Mouse (Mus musculus): ENCODE results near the gene Eef2k. TPM values are rescaled to one million over a fixed set of nuclear protein-coding genes. Genes with fewer than 3 reads are reported as not detected.

Eef2k gene
- polyA plus RNA-seq, 1 experiment from 2014 or later, result 12.4 TPM

GRCm38 (mm10) chr7:120916262-120916875 lies 73.7 kb downstream of the Eef2k start:
- WGBS, result 44% methylated on average over 11 of the region's 11 CpGs
- peaks cover 0 to 11% of the 10 kb centered on the region in 2 experiments; a peak in 1 of 4 replicates for H3K4me1 ChIP-seq (ENCODE audit: control insufficient read depth in 2 of 2, insufficient read depth in 2 of 2, low read length in 2 of 2)
- ATAC-seq (ENCODE audit: insufficient number of reproducible peaks, insufficient read depth, low FRiP score, low read depth), result no peak
- no peaks in the 10 kb centered on the region for H3K36me3 ChIP-seq (ENCODE audit: control insufficient read depth, insufficient read depth, low read length)
- peak overlapping the region in 1 of 2 experiments; percentile 99; a peak in 1 of 4 replicates for H3K4me3 ChIP-seq (ENCODE audit: control insufficient read depth in 1 of 2, insufficient read depth in 1 of 2, low read depth in 1 of 2, low read length in 2 of 2)
- no peak overlapping the region for H3K27ac ChIP-seq (replicated peaks in 1 of 2; ENCODE audit: control insufficient read depth in 1 of 2, insufficient read depth in 1 of 2, low read depth in 2 of 2, low read length in 2 of 2)
- H3K9ac ChIP-seq (ENCODE audit: low read length), result no peak overlapping the region
- H3K4me2 ChIP-seq (ENCODE audit: low read length), result peak overlapping the region; percentile 81
- H3K27me3 ChIP-seq (ENCODE audit: control insufficient read depth, insufficient read depth, low read length), result no peaks in the 10 kb centered on the region
- H3K9me3 ChIP-seq (ENCODE audit: control insufficient read depth, low read length), result no peaks in the 10 kb centered on the region

DNA sequence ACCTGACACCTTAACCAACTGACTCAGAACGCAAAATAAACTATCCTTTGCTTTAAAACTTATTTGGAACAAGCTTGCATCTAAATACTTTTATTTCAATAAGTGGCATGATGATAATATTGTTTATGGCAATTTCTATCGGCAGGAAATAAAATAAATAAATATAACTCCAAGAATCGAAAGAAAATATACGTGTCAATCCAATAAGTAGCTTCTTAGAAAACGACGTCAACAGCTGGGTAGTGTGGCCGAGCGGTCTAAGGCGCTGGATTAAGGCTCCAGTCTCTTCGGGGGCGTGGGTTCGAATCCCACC lies 74.6 kb downstream of the Eef2k start:
- H3K4me1 ChIP-seq (ENCODE audit: control insufficient read depth in 2 of 2, insufficient read depth in 2 of 2, low read length in 2 of 2), result peaks cover 0 to 11% of the 10 kb centered on the region in 2 experiments; a peak in 1 of 4 replicates
- 9% methylated on average over 12 of the region's 12 CpGs for WGBS
- H3K9me3 ChIP-seq (ENCODE audit: control insufficient read depth, low read length), result no peaks in the 10 kb centered on the region
- no peaks in the 10 kb centered on the region for H3K27me3 ChIP-seq (ENCODE audit: control insufficient read depth, insufficient read depth, low read length)
- no peak for ATAC-seq (ENCODE audit: insufficient number of reproducible peaks, insufficient read depth, low FRiP score, low read depth)
- no peak overlapping the region for H3K27ac ChIP-seq (replicated peaks in 1 of 2; ENCODE audit: control insufficient read depth in 1 of 2, insufficient read depth in 1 of 2, low read depth in 2 of 2, low read length in 2 of 2)
- H3K4me2 ChIP-seq (ENCODE audit: low read length), result peak overlapping the region; percentile 81
- H3K4me3 ChIP-seq (ENCODE audit: control insufficient read depth in 1 of 2, insufficient read depth in 1 of 2, low read depth in 1 of 2, low read length in 2 of 2), result peak overlapping the region; percentile 89 to 99
- H3K9ac ChIP-seq (ENCODE audit: low read length), result peak overlapping the region; percentile 30; the same call in 1 of the 2 replicates
- H3K36me3 ChIP-seq (ENCODE audit: control insufficient read depth, insufficient read depth, low read length), result no peaks in the 10 kb centered on the region

- WGBS, result under 1% methylated on average over 95 of the region's 102 CpGs
- Histone ChIP-seq H3K9ac (ENCODE audit: low read length) (peak within 1 kb of the TSS; percentile 94), H3K9me3 (ENCODE audit: control insufficient read depth, low read length) (no peaks in the 10 kb centered on the region), H3K27ac (replicated peaks in 1 of 2; ENCODE audit: control insufficient read depth in 1 of 2, insufficient read depth in 1 of 2, low read depth in 2 of 2, low read length in 2 of 2) (peak within 1 kb of the TSS; percentile 44 to 84), H3K36me3 (ENCODE audit: control insufficient read depth, insufficient read depth, low read length) (0 out of 2 replicates have a peak, but pooled peaks cover under 1% of the 10 kb centered on the region), H3K4me3 (ENCODE audit: control insufficient read depth in 1 of 2, insufficient read depth in 1 of 2, low read depth in 1 of 2, low read length in 2 of 2) (peak within 1 kb of the TSS; percentile 89 to 99), H3K27me3 (ENCODE audit: control insufficient read depth, insufficient read depth, low read length) (no peaks in the 10 kb centered on the region), H3K4me2 (ENCODE audit: low read length) (peak within 1 kb of the TSS; percentile 81), H3K4me1 (ENCODE audit: control insufficient read depth in 2 of 2, insufficient read depth in 2 of 2, low read length in 2 of 2) (peaks cover 0 to 11% of the 10 kb centered on the region in 2 experiments; a peak in 1 of 4 replicates)
- ATAC-seq (ENCODE audit: insufficient number of reproducible peaks, insufficient read depth, low FRiP score, low read depth), result peak; percentile 92
Measured at GRCm38 (mm10) chr7:120917592-120918461, 75.2 kb downstream of the Eef2k start, which contains the start of gene Polr3e. Gene Polr3e (plus strand): TSS chr7:120917744.

DNA sequence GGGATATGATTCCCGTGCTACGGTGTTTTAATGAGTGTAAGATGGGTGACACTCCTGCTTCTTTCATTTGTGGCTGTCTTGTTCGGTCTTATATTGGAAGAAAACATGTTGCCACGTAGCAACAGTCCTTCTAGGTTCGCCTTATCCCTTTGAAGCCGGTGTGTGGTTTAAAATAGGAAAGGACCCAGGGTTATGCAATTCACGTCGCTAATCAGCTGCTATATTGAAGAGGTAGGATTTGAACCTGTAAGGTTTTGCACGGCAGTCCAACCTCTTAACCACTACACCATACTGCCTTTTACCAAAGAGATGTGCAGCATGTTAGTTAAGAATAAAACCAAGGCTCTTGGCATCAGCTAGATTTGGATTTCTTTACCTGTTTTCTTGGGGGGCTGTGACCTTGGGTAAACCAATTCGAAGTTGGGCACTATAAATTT lies 75.9 kb downstream of the Eef2k start:
- peak; percentile 42; the same call in 1 of the 2 replicates for ATAC-seq (ENCODE audit: insufficient number of reproducible peaks, insufficient read depth, low FRiP score, low read depth)
- Histone ChIP-seq H3K27ac (replicated peaks in 1 of 2; ENCODE audit: control insufficient read depth in 1 of 2, insufficient read depth in 1 of 2, low read depth in 2 of 2, low read length in 2 of 2) (peak overlapping the region; percentile 44 to 84; a peak in 3 of 4 replicates), H3K9ac (ENCODE audit: low read length) (peak overlapping the region; percentile 94), H3K27me3 (ENCODE audit: control insufficient read depth, insufficient read depth, low read length) (no peaks in the 10 kb centered on the region), H3K4me1 (ENCODE audit: control insufficient read depth in 2 of 2, insufficient read depth in 2 of 2, low read length in 2 of 2) (peaks cover 0 to 11% of the 10 kb centered on the region in 2 experiments; a peak in 1 of 4 replicates), H3K4me2 (ENCODE audit: low read length) (peak overlapping the region; percentile 81), H3K36me3 (ENCODE audit: control insufficient read depth, insufficient read depth, low read length) (peaks cover 5% of the 10 kb centered on the region; the same call in 1 of the 2 replicates), H3K9me3 (ENCODE audit: control insufficient read depth, low read length) (no peaks in the 10 kb centered on the region), H3K4me3 (ENCODE audit: control insufficient read depth in 1 of 2, insufficient read depth in 1 of 2, low read depth in 1 of 2, low read length in 2 of 2) (peak overlapping the region; percentile 89 to 99)
- WGBS, result 8% methylated on average over 10 of the region's 10 CpGs

DNA sequence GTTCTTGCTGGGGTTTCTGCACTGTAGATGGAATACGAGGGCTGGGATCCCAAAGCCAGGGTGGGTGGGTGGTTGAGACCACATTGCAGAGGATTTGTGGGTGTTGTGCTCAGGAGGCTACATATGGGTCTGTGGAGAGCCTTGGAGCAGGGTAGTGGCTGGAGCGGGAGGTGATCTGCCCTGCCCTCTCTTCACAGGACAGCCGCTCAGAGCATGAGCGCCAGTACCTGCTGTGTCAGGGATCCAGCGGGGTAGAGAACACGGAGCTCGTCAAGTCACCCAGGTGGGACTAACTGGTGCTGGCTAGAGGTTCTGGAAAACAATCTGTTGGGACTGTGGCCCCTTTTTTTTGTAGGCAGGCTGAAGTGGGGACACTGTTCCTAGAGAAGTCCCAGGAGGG lies 90.5 kb downstream of the Eef2k start:
- H3K4me1 ChIP-seq (ENCODE audit: control insufficient read depth in 2 of 2, insufficient read depth in 2 of 2, low read length in 2 of 2), result no peaks in the 10 kb centered on the region
- WGBS, result 86% methylated on average over 7 of the region's 7 CpGs
- H3K36me3 ChIP-seq (ENCODE audit: control insufficient read depth, insufficient read depth, low read length), result peaks cover 96% of the 10 kb centered on the region
- ATAC-seq (ENCODE audit: insufficient number of reproducible peaks, insufficient read depth, low FRiP score, low read depth), result no peak
- no peak overlapping the region for H3K4me2 ChIP-seq (ENCODE audit: low read length)
- H3K9me3 ChIP-seq (ENCODE audit: control insufficient read depth, low read length), result no peaks in the 10 kb centered on the region
- no peak overlapping the region for H3K27ac ChIP-seq (replicated peaks in 1 of 2; ENCODE audit: control insufficient read depth in 1 of 2, insufficient read depth in 1 of 2, low read depth in 2 of 2, low read length in 2 of 2)
- H3K27me3 ChIP-seq (ENCODE audit: control insufficient read depth, insufficient read depth, low read length), result no peaks in the 10 kb centered on the region
- no peak overlapping the region for H3K4me3 ChIP-seq (ENCODE audit: control insufficient read depth in 1 of 2, insufficient read depth in 1 of 2, low read depth in 1 of 2, low read length in 2 of 2)
- H3K9ac ChIP-seq (ENCODE audit: low read length), result no peak overlapping the region

GRCm38 (mm10) chr7:120933680-120934195 lies 91.1 kb downstream of the Eef2k start:
- Histone ChIP-seq H3K4me1 (ENCODE audit: control insufficient read depth in 2 of 2, insufficient read depth in 2 of 2, low read length in 2 of 2) (no peaks in the 10 kb centered on the region), H3K9ac (ENCODE audit: low read length) (no peak overlapping the region), H3K27me3 (ENCODE audit: control insufficient read depth, insufficient read depth, low read length) (no peaks in the 10 kb centered on the region), H3K27ac (replicated peaks in 1 of 2; ENCODE audit: control insufficient read depth in 1 of 2, insufficient read depth in 1 of 2, low read depth in 2 of 2, low read length in 2 of 2) (no peak overlapping the region), H3K4me3 (ENCODE audit: control insufficient read depth in 1 of 2, insufficient read depth in 1 of 2, low read depth in 1 of 2, low read length in 2 of 2) (no peak overlapping the region), H3K36me3 (ENCODE audit: control insufficient read depth, insufficient read depth, low read length) (peaks cover 96% of the 10 kb centered on the region), H3K4me2 (ENCODE audit: low read length) (no peak overlapping the region), H3K9me3 (ENCODE audit: control insufficient read depth, low read length) (no peaks in the 10 kb centered on the region)
- ATAC-seq (ENCODE audit: insufficient number of reproducible peaks, insufficient read depth, low FRiP score, low read depth), result no peak
- 78% methylated on average over 5 of the region's 5 CpGs for WGBS

GRCm38 (mm10) chr7:120934716-120935115 lies 92.1 kb downstream of the Eef2k start:
- H3K27me3 ChIP-seq (ENCODE audit: control insufficient read depth, insufficient read depth, low read length), result no peaks in the 10 kb centered on the region
- 20% methylated on average over 5 of the region's 5 CpGs for WGBS
- H3K27ac ChIP-seq (replicated peaks in 1 of 2; ENCODE audit: control insufficient read depth in 1 of 2, insufficient read depth in 1 of 2, low read depth in 2 of 2, low read length in 2 of 2), result no peak overlapping the region
- H3K4me1 ChIP-seq (ENCODE audit: control insufficient read depth in 2 of 2, insufficient read depth in 2 of 2, low read length in 2 of 2), result no peaks in the 10 kb centered on the region
- H3K9ac ChIP-seq (ENCODE audit: low read length), result no peak overlapping the region
- no peak overlapping the region for H3K4me2 ChIP-seq (ENCODE audit: low read length)
- no peak for ATAC-seq (ENCODE audit: insufficient number of reproducible peaks, insufficient read depth, low FRiP score, low read depth)
- H3K9me3 ChIP-seq (ENCODE audit: control insufficient read depth, low read length), result no peaks in the 10 kb centered on the region
- H3K4me3 ChIP-seq (ENCODE audit: control insufficient read depth in 1 of 2, insufficient read depth in 1 of 2, low read depth in 1 of 2, low read length in 2 of 2), result no peak overlapping the region
- peaks cover 96% of the 10 kb centered on the region for H3K36me3 ChIP-seq (ENCODE audit: control insufficient read depth, insufficient read depth, low read length)

All from heart, embryonic 14.5 days (tissue).